Mouse (Mus musculus) lung, embryonic 16.5 days (tissue): ENCODE measurements around the gene Asf1b. TPM values are rescaled to one million over a fixed set of nuclear protein-coding genes. Genes with fewer than 3 reads are reported as not detected.
A peak's percentile ranks its signal among the peaks of the same experiment; 100 is the strongest.

Experiments used
- ATAC-seq: fragments of 200-750 bp; cut with Nextera tagmentation; 2 replicates; pipeline ENCODE4 v1.8.0; 2017; ENCODE audit warnings: low read depth, mild to moderate bottlenecking, moderate library complexity
- H3K27ac ChIP-seq: fragments of 300-500 bp; sonication (generic); 2 replicates; pipeline ENCODE4 v1.5.1; 2014; ENCODE audit warnings: mild to moderate bottlenecking, control low read depth, low read length
- H3K27me3 ChIP-seq: fragments of 300-500 bp; sonication (generic); 2 replicates; pipeline ENCODE4 v1.6.1; 2014; ENCODE audit warnings: low read depth, low read length, mixed read lengths; ENCODE audit not compliant: control insufficient read depth, insufficient read depth
- H3K36me3 ChIP-seq: fragments of 300-500 bp; sonication (generic); 2 replicates; pipeline ENCODE4 v1.6.1; 2014; ENCODE audit warnings: low read length; ENCODE audit not compliant: control insufficient read depth, insufficient read depth
- H3K4me1 ChIP-seq: fragments of 300-500 bp; sonication (generic); replicated peaks from 2 replicates; pipeline ENCODE4 v1.6.1; 2014; ENCODE audit warnings: low read length, mixed read lengths; ENCODE audit not compliant: control insufficient read depth, insufficient read depth
- H3K4me2 ChIP-seq: fragments of 300-500 bp; sonication (generic); 2 replicates; pipeline ENCODE4 v1.6.1; 2014; ENCODE audit warnings: low read depth, low read length, control low read depth
- H3K4me3 ChIP-seq: fragments of 300-500 bp; sonication (generic); 2 replicates; pipeline ENCODE4 v1.5.1; 2014; ENCODE audit warnings: mild to moderate bottlenecking, low read length, control low read depth
- H3K9ac ChIP-seq: fragments of 300-500 bp; sonication (generic); 2 replicates; pipeline ENCODE4 v1.6.1; 2014; ENCODE audit warnings: low read length, control low read depth
- H3K9me3 ChIP-seq: fragments of 300-500 bp; sonication (generic); 2 replicates; pipeline ENCODE4 v1.6.1; 2016; ENCODE audit warnings: low read length; ENCODE audit not compliant: control insufficient read depth
- WGBS: fragments of 180-500 bp; shearing (Covaris S2); extraction: QIAGEN DNeasy Blood & Tissue Kit; methylation state at CpG from one replicate; pipeline ENCODE4 v1.1.7; 2014; 5-methylcytosine and 5-hydroxymethylcytosine counted together
- polyA plus RNA-seq: library from polyadenylated mRNA; unstranded; fragments of >200 nt; fragmentation: Nextera tagmentation; extraction: Ambion mirVana; gene quantifications from 2 replicates; pipeline ENCODE4 v1.2.1, GENCODE M21; 2015

Asf1b gene
- polyA plus RNA-seq, 1 experiment from 2014 or later = 76.7 TPM

DNA sequence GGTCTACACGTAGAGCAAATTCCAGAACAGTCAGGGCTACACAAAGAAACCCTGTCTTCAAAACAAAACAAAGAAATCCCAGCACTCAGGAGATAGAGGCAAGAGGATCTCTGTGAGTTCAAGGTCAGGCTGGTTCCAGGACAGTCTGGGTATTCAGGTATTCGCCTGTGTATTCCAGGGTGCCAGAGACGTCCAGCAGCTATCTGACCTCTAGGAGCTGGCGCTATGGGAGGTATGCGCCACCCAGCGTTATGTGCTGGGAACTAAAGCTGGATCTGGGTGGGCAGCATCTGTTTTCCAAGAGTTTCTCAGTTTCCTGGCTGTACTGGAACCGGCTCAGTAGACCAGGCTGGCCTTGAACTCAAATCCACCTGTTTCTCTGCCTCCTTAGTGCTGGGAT, 53.1 kb downstream of the Asf1b start:
- H3K4me1 ChIP-seq = peaks cover 36% of the 10 kb centered on the region
- no peak overlapping the region for H3K9ac ChIP-seq
- no peak overlapping the region for H3K4me2 ChIP-seq
- no peaks in the 10 kb centered on the region for H3K36me3 ChIP-seq
- H3K27ac ChIP-seq = no peak overlapping the region
- no peak overlapping the region for H3K4me3 ChIP-seq
- H3K27me3 ChIP-seq = peaks cover 33% of the 10 kb centered on the region
- no peak for ATAC-seq
- WGBS = 24% methylated on average over 7 of the region's 7 CpGs
- no peaks in the 10 kb centered on the region for H3K9me3 ChIP-seq

DNA sequence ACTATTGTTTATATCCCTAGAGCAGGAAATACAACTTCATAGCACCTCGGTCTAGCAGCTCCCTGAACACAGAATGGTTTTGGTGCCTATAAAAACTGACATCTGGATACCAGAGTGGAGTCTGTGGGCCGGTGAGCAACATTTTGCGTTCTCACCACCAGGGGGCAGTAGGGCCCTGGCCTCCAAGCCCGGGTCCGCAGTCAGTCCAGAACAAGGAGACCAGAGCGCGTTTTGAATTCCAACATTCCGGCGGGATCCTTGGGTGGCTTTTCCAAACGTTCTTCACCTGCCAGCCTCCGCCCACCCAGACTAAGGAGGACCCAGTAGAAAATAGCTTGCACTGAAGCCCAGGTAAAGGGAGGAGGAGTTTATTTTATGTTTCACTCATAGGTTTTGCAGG, 54.6 kb downstream of the Asf1b start:
- ATAC-seq = peak; percentile 29
- H3K9ac ChIP-seq = no peak overlapping the region
- H3K4me2 ChIP-seq = peak overlapping the region; percentile 99; the same call in 1 of the 2 replicates
- H3K36me3 ChIP-seq = no peaks in the 10 kb centered on the region
- WGBS = under 1% methylated on average over 11 of the region's 11 CpGs
- no peak overlapping the region for H3K4me3 ChIP-seq
- H3K27me3 ChIP-seq = peaks cover 37% of the 10 kb centered on the region
- peaks cover 28% of the 10 kb centered on the region for H3K4me1 ChIP-seq
- H3K9me3 ChIP-seq = no peaks in the 10 kb centered on the region
- H3K27ac ChIP-seq = no peak overlapping the region

DNA sequence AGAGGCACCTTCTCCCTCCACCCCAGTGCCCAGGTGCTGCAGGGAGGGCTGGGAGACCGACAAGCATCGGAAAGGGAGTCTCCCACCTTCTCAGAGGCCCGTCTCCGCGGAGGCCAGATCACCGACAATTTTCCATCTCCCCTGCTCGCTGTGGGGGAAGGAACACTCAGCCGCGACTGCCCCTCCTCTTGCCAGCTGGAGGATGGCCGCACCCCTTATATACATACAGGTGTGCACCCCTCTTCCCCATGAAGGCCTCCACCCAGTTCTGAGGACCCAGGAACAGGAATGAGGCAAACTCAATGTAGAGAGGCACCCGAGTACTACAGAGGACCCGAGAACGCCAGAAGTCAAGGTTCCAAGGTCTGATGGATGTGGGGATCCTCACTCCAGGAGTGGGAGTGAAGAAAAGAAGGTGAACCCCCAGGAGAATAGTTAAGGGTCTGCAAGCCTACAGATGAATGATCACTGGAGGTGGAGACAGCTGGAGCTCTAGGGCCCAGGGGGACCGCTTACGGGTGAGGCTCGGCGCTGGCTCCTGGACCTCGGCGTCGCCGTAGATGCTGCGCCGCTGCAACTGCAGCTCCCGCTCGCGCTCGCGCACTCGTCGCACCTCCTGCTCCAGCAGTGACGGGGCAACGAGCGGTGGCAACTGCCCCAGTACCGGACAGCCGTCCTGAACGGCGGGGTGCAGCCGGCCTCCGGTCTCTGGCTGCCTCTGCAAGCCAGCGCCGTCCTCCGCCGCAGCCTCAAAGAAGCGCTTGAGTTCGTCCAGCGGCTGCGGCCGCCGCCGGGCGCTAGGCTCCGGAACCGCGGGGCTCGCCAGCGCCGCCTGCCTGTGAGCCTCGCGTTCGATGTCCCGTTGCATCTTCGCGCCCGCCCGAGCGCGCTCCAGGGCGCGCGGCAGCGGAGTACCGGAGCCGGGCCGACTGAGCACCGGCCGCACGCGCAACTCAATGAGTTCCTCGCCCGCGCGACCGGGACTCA, 55.6 kb downstream of the Asf1b start:
- Histone ChIP-seq H3K4me2 (peak overlapping the region; percentile 99), H3K9me3 (no peaks in the 10 kb centered on the region), H3K4me1 (peaks cover 28% of the 10 kb centered on the region), H3K36me3 (no peaks in the 10 kb centered on the region), H3K4me3 (peak overlapping the region; percentile 59), H3K27me3 (peaks cover 37% of the 10 kb centered on the region), H3K27ac (no peak overlapping the region), H3K9ac (peak overlapping the region; percentile 69)
- peak; percentile 45 for ATAC-seq
- WGBS = 2% methylated on average over 83 of the region's 83 CpGs

DNA sequence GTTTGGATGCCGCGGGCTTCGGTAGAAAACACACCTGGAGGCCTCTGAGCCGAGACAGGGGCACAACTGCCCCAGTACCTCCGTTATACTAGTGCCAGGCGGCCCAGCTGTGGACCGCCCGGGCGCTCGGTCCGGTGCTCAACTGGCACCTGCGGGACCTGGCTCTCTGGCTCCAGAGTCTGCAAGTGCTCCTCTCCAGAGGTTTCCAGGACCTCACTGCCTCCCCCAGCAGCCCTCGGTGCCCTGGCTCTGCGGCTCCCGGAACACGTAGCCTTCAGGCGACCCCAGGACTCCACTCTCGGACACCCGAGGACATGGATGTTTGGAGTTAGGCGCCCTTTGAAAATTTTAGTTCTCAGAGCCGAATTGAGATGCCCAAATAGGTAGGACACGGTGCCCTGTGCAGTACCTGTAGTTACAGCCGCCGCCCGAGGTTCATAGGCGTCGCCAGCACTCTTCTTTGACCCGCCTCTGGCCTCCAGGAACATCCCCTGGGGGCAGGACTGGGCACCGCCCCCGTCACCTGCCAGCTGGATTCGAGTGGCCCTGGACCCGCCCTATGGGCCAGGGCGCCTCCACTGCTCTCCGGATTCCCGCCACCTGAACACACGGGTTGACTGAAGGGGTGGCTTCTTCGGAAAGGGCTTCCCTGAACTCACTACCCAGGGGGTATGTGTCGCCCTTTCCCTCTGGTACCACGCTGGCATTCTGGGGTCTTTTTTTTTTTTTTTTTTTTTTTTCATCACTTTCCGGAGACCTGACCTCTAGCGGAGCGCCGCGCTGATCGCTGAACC, 56.6 kb downstream of the Asf1b start, which contains the start of gene 2210011C24Rik:
TSS of gene 2210011C24Rik (minus strand) at position 467 of the 794 bp plus-strand sequence.
- Histone ChIP-seq H3K9me3 (no peaks in the 10 kb centered on the region), H3K27me3 (peaks cover 37% of the 10 kb centered on the region), H3K9ac (peak within 1 kb of the TSS; percentile 69), H3K4me3 (peak within 1 kb of the TSS; percentile 59), H3K4me1 (peaks cover 28% of the 10 kb centered on the region), H3K27ac (no peak within 1 kb of the TSS), H3K36me3 (no peaks in the 10 kb centered on the region), H3K4me2 (peak within 1 kb of the TSS; percentile 99)
- 1% methylated on average over 45 of the region's 45 CpGs for WGBS
- peak; percentile 44 for ATAC-seq

DNA sequence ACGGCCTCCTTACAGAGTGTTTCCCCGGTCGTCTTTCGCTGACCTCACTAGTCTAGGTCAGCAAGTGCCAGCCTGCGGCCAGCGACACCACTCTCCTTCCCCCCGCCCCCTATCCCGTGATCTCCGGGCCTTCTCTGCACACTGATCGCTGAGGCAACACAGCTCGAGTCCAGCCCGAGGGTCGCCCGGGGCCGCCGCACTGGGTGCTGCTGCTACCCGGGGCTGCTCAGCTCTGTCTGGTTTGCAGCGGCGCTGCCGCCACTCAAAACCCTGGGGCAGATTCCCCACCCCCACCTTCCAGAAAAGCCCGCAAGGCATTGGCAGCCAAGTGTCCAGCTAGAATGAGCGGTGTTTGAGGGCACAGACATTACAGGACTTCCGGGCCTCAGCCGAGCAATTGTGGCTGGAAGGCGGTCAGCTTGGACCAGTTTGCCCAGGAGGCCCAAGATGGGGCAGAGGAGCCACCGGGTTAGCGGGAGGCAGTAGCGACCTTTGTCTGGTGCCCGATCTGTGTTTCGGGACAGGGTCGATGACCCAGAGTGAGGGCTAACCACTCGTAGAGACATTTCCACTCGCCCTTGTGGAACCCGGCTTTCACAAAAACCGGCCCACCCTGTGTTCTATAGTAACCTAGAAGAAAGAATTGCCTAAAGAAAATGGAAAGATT, 57.3 kb downstream of the Asf1b start:
- ATAC-seq = no peak

DNA sequence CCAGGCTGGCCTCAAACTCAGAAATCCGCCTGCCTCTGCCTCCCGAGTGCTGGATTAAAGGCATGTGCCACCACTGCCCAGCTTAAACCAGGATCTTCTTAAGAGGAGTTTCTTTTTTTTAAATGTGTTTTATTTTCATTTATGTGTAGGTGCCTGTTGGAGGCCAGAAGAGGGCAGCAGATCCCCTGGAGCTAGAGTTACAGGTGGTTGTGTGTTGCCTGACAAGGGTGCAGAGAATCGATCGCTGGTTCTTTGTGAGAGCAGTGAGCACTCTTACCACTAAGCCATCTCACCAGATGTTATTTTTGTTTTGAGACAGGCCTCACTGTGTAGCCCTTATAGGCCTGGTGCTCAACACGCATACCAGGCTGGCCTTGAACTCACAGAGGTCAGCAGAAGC, 60.5 kb downstream of the Asf1b start:
- H3K36me3 ChIP-seq = no peaks in the 10 kb centered on the region
- H3K4me1 ChIP-seq = peaks cover 17% of the 10 kb centered on the region
- no peak overlapping the region for H3K27ac ChIP-seq
- 94% methylated on average over 5 of the region's 5 CpGs for WGBS
- no peak overlapping the region for H3K9ac ChIP-seq
- H3K27me3 ChIP-seq = peaks cover 27% of the 10 kb centered on the region
- ATAC-seq = no peak
- H3K4me2 ChIP-seq = no peak overlapping the region
- H3K9me3 ChIP-seq = no peaks in the 10 kb centered on the region
- no peak overlapping the region for H3K4me3 ChIP-seq

More for the DNA sequence above, 57.3 kb downstream of the Asf1b start:
- Histone ChIP-seq H3K9ac (peak overlapping the region; percentile 44), H3K4me1 (peaks cover 28% of the 10 kb centered on the region), H3K36me3 (no peaks in the 10 kb centered on the region), H3K27me3 (peaks cover 37% of the 10 kb centered on the region), H3K27ac (no peak overlapping the region), H3K4me2 (peak overlapping the region; percentile 99), H3K4me3 (peak overlapping the region; percentile 59), H3K9me3 (no peaks in the 10 kb centered on the region)
- 9% methylated on average over 35 of the region's 35 CpGs for WGBS

DNA sequence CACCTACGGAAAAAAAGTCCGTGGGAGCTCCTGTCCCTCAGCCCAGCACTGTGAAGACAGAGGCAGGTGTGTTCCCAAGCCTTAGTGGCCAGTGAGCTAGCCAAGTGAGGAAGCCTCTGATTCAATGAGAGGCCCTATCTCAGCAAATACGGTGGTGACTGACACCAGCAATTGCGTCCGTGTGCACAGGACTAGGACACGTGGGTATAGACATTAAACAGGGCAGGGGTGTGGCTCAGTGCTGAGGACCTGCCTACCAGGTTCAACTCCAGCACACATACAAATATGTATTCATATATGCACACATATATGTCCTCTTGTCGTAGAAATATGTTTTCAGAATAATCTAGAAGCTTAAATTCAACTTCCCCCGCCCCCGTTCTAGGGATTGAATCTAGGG, 64.4 kb downstream of the Asf1b start:
- Histone ChIP-seq H3K4me2 (no peak overlapping the region), H3K4me1 (peaks cover 26% of the 10 kb centered on the region), H3K27me3 (peaks cover 3% of the 10 kb centered on the region; the same call in 1 of the 2 replicates), H3K9me3 (no peaks in the 10 kb centered on the region), H3K4me3 (no peak overlapping the region), H3K9ac (no peak overlapping the region), H3K27ac (no peak overlapping the region), H3K36me3 (no peaks in the 10 kb centered on the region)
- ATAC-seq = no peak
- 72% methylated on average over 9 of the region's 9 CpGs for WGBS
